Mouse (Mus musculus): ENCODE data around the gene Csf2ra.
"Not testable (repeated sequence)": the region's sequence is repeated elsewhere in the genome, so short reads cannot be mapped to it uniquely, and the experiment has no call there.

The Csf2ra gene

GRCm38 (mm10) chr19:61227941-61228701 lies at the start of gene Csf2ra:
TSS of gene Csf2ra (minus strand) at chr19:61228429.
- peak; percentile 42 to 45 for DNase-seq

GRCm38 (mm10) chr19:61275446-61275845 lies 47.2 kb upstream of the Csf2ra start:
- DNase-seq, result no peak

- DNase-seq, result not testable (repeated sequence)
Observed at GRCm38 (mm10) chr19:61269141-61269540, 40.9 kb upstream of the Csf2ra start.

GRCm38 (mm10) chr19:61267141-61267540 lies 38.9 kb upstream of the Csf2ra start:
- DNase-seq, result peak; percentile 36

- peak; percentile 60 to 68 for DNase-seq
Observed at GRCm38 (mm10) chr19:61266651-61267050, 38.4 kb upstream of the Csf2ra start.

- DNase-seq, result peak; percentile 77 to 79
Observed at GRCm38 (mm10) chr19:61266246-61266615, 38.0 kb upstream of the Csf2ra start.

- peak; percentile 74 to 82 for DNase-seq
Observed at GRCm38 (mm10) chr19:61265349-61266245, 37.4 kb upstream of the Csf2ra start.

- no peak for DNase-seq
Observed at GRCm38 (mm10) chr19:61264933-61265332, 36.7 kb upstream of the Csf2ra start.

- DNase-seq, result no peak
Observed at GRCm38 (mm10) chr19:61264227-61264626, 36.0 kb upstream of the Csf2ra start.

GRCm38 (mm10) chr19:61261241-61261640 lies 33.0 kb upstream of the Csf2ra start:
- no peak for DNase-seq

- DNase-seq, result no peak
Observed at GRCm38 (mm10) chr19:61257733-61258132, 29.5 kb upstream of the Csf2ra start.

- no peak for DNase-seq
Observed at GRCm38 (mm10) chr19:61256166-61256887, 28.1 kb upstream of the Csf2ra start.

GRCm38 (mm10) chr19:61247334-61247733 lies 19.1 kb upstream of the Csf2ra start:
- not testable (repeated sequence) for DNase-seq

GRCm38 (mm10) chr19:61244721-61245436 lies 16.6 kb upstream of the Csf2ra start:
- DNase-seq, result peak; percentile 40 to 52

- DNase-seq, result no peak
Observed at GRCm38 (mm10) chr19:61237967-61238366, 9.7 kb upstream of the Csf2ra start.

- DNase-seq, result no peak
Observed at GRCm38 (mm10) chr19:61234532-61234931, 6.3 kb upstream of the Csf2ra start.

GRCm38 (mm10) chr19:61226928-61227854 lies 1.0 kb downstream of the Csf2ra start:
- peak; percentile 98 for DNase-seq

GRCm38 (mm10) chr19:61226401-61226927 lies 1.8 kb downstream of the Csf2ra start:
- DNase-seq, result peak; percentile 88 to 89

GRCm38 (mm10) chr19:61225526-61226400 lies 2.5 kb downstream of the Csf2ra start:
- peak; percentile 46 to 50 for DNase-seq
